Mouse (Mus musculus) spleen, postnatal 4 days (tissue): ENCODE results near the gene Gm21970.
A peak's percentile ranks its signal among the peaks of the same experiment; 100 is the strongest.

Source experiments
- DNase-seq, 2 experiments: peaks; one replicate each; pipeline ENCODE4 v3.0.0; 2022; ENCODE audit warnings: low spot score in 2 of 2

The Gm21970 gene

GRCm38 (mm10) chr16:91391421-91391820 lies at the start of gene Gm21970:
Gene Gm21970, plus strand, starts transcription at chr16:91391721.
- DNase-seq, result no peak

- no peak for DNase-seq
Observed at GRCm38 (mm10) chr16:91346491-91346890, 45.0 kb upstream of the Gm21970 start.

GRCm38 (mm10) chr16:91347491-91348263 lies 43.8 kb upstream of the Gm21970 start:
- no peak for DNase-seq

- no peak for DNase-seq
Observed at GRCm38 (mm10) chr16:91348264-91348565, 43.3 kb upstream of the Gm21970 start.

GRCm38 (mm10) chr16:91348588-91349330 lies 42.8 kb upstream of the Gm21970 start:
- DNase-seq, result peak in 1 of 2 experiments; percentile 67

- DNase-seq, result peak; percentile 87 to 94
Observed at GRCm38 (mm10) chr16:91352084-91352562, 39.4 kb upstream of the Gm21970 start.

- peak; percentile 80 to 82 for DNase-seq
Observed at GRCm38 (mm10) chr16:91352749-91353148, 38.8 kb upstream of the Gm21970 start.

- DNase-seq, result peak; percentile 38 to 69
Observed at GRCm38 (mm10) chr16:91353177-91353576, 38.3 kb upstream of the Gm21970 start.

- DNase-seq, result peak in 1 of 2 experiments; percentile 73
Observed at GRCm38 (mm10) chr16:91353638-91354037, 37.9 kb upstream of the Gm21970 start.

- peak in 1 of 2 experiments; percentile 63 for DNase-seq
Observed at GRCm38 (mm10) chr16:91354599-91354998, 36.9 kb upstream of the Gm21970 start.

- peak; percentile 59 to 76 for DNase-seq
Observed at GRCm38 (mm10) chr16:91355160-91355559, 36.4 kb upstream of the Gm21970 start.

GRCm38 (mm10) chr16:91356760-91357525 lies 34.6 kb upstream of the Gm21970 start:
- peak in 1 of 2 experiments; percentile 65 for DNase-seq

- DNase-seq, result no peak
Observed at GRCm38 (mm10) chr16:91357526-91357900, 34.0 kb upstream of the Gm21970 start.

GRCm38 (mm10) chr16:91358555-91358954 lies 33.0 kb upstream of the Gm21970 start:
- DNase-seq, result peak; percentile 69 to 83

GRCm38 (mm10) chr16:91359531-91359930 lies 32.0 kb upstream of the Gm21970 start:
- DNase-seq, result no peak

GRCm38 (mm10) chr16:91360162-91360561 lies 31.4 kb upstream of the Gm21970 start:
- no peak for DNase-seq

- DNase-seq, result no peak
Observed at GRCm38 (mm10) chr16:91362006-91362405, 29.5 kb upstream of the Gm21970 start.

GRCm38 (mm10) chr16:91362616-91363272 lies 28.8 kb upstream of the Gm21970 start:
- no peak for DNase-seq

- DNase-seq, result no peak
Observed at GRCm38 (mm10) chr16:91363483-91363882, 28.0 kb upstream of the Gm21970 start.

- DNase-seq, result peak in 1 of 2 experiments; percentile 47
Observed at GRCm38 (mm10) chr16:91366567-91366966, 25.0 kb upstream of the Gm21970 start.

GRCm38 (mm10) chr16:91367066-91367465 lies 24.5 kb upstream of the Gm21970 start:
- DNase-seq, result no peak
